23 mouse cellular contexts compared by ENCODE assay signal in genomic region chr5:37017222-37017621, GRCm38 (mm10).
"Had no signal": no experiment of that assay in that cellular context is flagged by ENCODE, and none has a peak within 500 bp of the region (broad histone marks: within the 10 kb centered on the region; RNA-seq: fewer than 3 reads in every experiment).

No protein-coding gene starts in this region.

- ATAC-seq: intestine, embryonic 16.5 days; liver, embryonic 12.5 days had no signal

- DNase-seq: kidney, adult 18-20 months; kidney, adult 9 months; kidney, postnatal 14 days; kidney, postnatal 4 days; liver; lung, adult 18-20 months; lung, postnatal 14 days; lung, postnatal 4 days; midbrain, embryonic 14.5 days; thymus, adult 2 months; thymus, postnatal 14 days; thymus, postnatal 4 days had no signal

- H3K9ac ChIP-seq: limb, embryonic 13.5 days; liver, embryonic 12.5 days; liver, embryonic 15.5 days; lung, embryonic 15.5 days; neural tube, embryonic 13.5 days had no signal

- H3K4me2 ChIP-seq: limb, embryonic 13.5 days; liver, embryonic 12.5 days; liver, embryonic 15.5 days; lung, embryonic 15.5 days; neural tube, embryonic 13.5 days had no signal

- H3K4me3 ChIP-seq: limb, embryonic 10.5 days; limb, embryonic 13.5 days; liver, embryonic 12.5 days; liver, embryonic 15.5 days; lung, embryonic 15.5 days; megakaryocyte, embryonic 14.5 days; midbrain, embryonic 10.5 days; myocyte; neural tube, embryonic 13.5 days had no signal

- H3K36me3 ChIP-seq: limb, embryonic 10.5 days; limb, embryonic 13.5 days; liver, embryonic 12.5 days; liver, embryonic 15.5 days; lung, embryonic 15.5 days; midbrain, embryonic 10.5 days; neural tube, embryonic 13.5 days had no signal

- H3K27me3 ChIP-seq: liver, embryonic 15.5 days; lung, embryonic 15.5 days had no signal

- H3K9me3 ChIP-seq: limb, embryonic 10.5 days; limb, embryonic 13.5 days; liver, embryonic 12.5 days; liver, embryonic 15.5 days; lung, embryonic 15.5 days; midbrain, embryonic 10.5 days; neural tube, embryonic 13.5 days had no signal

- H3K4me1 ChIP-seq: limb, embryonic 10.5 days; limb, embryonic 13.5 days; liver, embryonic 12.5 days; liver, embryonic 15.5 days; lung, embryonic 15.5 days had no signal

- H3K27ac ChIP-seq: limb, embryonic 10.5 days; limb, embryonic 13.5 days; liver, embryonic 12.5 days; liver, embryonic 15.5 days; lung, embryonic 15.5 days; midbrain, embryonic 10.5 days; neural tube, embryonic 13.5 days; stomach, postnatal 0 days had no signal
